Mouse (Mus musculus) midbrain, embryonic 14.5 days (tissue): ENCODE measurements around the gene Ube2d1. TPM values are rescaled to one million over a fixed set of nuclear protein-coding genes. Genes with fewer than 3 reads are reported as not detected.
A peak's percentile ranks its signal among the peaks of the same experiment; 100 is the strongest.

ENCODE experiments used
- ATAC-seq: fragments of 200-750 bp; cut with Nextera tagmentation; 2 replicates; pipeline ENCODE4 v1.8.0; 2017; ENCODE audit warnings: moderate number of reproducible peaks, moderate library complexity; ENCODE audit not compliant: low FRiP score, low TSS enrichment
- DNase-seq: peaks from one replicate; pipeline ENCODE4 v3.0.0-alpha.2; 2015
- H3K27ac ChIP-seq: fragments of 300-500 bp; sonication (generic); replicated peaks from 2 replicates; pipeline ENCODE4 v1.5.1; 2014; ENCODE audit warnings: mild to moderate bottlenecking, low read depth, low read length, moderate library complexity
- H3K27me3 ChIP-seq: fragments of 300-500 bp; sonication (generic); 2 replicates; pipeline ENCODE4 v1.6.1; 2014; ENCODE audit warnings: low read length, control low read depth, mixed read lengths; ENCODE audit not compliant: control insufficient read depth, insufficient read depth
- H3K36me3 ChIP-seq: fragments of 300-500 bp; sonication (generic); 2 replicates; pipeline ENCODE4 v1.6.1; 2014; ENCODE audit warnings: low read length, control low read depth; ENCODE audit not compliant: control insufficient read depth, insufficient read depth
- H3K4me1 ChIP-seq: fragments of 300-500 bp; sonication (generic); 2 replicates; pipeline ENCODE4 v1.6.1; 2014; ENCODE audit warnings: mild to moderate bottlenecking, antibody characterized with exemption, low read length, control low read depth; ENCODE audit not compliant: control insufficient read depth, insufficient read depth
- H3K4me2 ChIP-seq: fragments of 300-500 bp; sonication (generic); 2 replicates; pipeline ENCODE4 v1.6.1; 2014; ENCODE audit warnings: mild to moderate bottlenecking, low read length, moderate library complexity
- H3K4me3 ChIP-seq: fragments of 300-500 bp; sonication (generic); replicated peaks from 2 replicates; pipeline ENCODE4 v1.5.1; 2014; ENCODE audit warnings: low read depth, low read length
- H3K9ac ChIP-seq: fragments of 300-500 bp; sonication (generic); replicated peaks from 2 replicates; pipeline ENCODE4 v1.6.1; 2014; ENCODE audit warnings: mild to moderate bottlenecking, low read length, moderate library complexity
- H3K9me3 ChIP-seq: fragments of 300-500 bp; sonication (generic); 2 replicates; pipeline ENCODE4 v1.6.1; 2016; ENCODE audit warnings: low read length, control low read depth, mixed read lengths; ENCODE audit not compliant: control insufficient read depth
- WGBS: fragments of 180-500 bp; shearing (Covaris S2); extraction: QIAGEN DNeasy Blood & Tissue Kit; methylation state at CpG from one replicate; pipeline ENCODE4 v1.1.7; 2014; 5-methylcytosine and 5-hydroxymethylcytosine counted together
- polyA plus RNA-seq: library from polyadenylated mRNA; unstranded; fragments of >200 nt; fragmentation: Nextera tagmentation; extraction: Ambion mirVana; gene quantifications from 2 replicates; pipeline ENCODE4 v1.2.1, GENCODE M21; 2014

Gene Ube2d1
- polyA plus RNA-seq, 1 experiment from 2014 or later: 246 TPM

- H3K36me3 ChIP-seq: peaks cover 45% of the 10 kb centered on the region
- no peaks in the 10 kb centered on the region for H3K27me3 ChIP-seq
- H3K4me2 ChIP-seq: no peak overlapping the region
- no peak overlapping the region for H3K9ac ChIP-seq
- over 99% methylated on average over 8 of the region's 8 CpGs for WGBS
- H3K9me3 ChIP-seq: no peaks in the 10 kb centered on the region
- no peak overlapping the region for H3K27ac ChIP-seq
- no peak overlapping the region for H3K4me3 ChIP-seq
- no peak for ATAC-seq
- DNase-seq: no peak
- peaks cover 5% of the 10 kb centered on the region for H3K4me1 ChIP-seq
Observed at GRCm38 (mm10) chr10:71234071-71234470, 51.0 kb downstream of the Ube2d1 start.

- Histone ChIP-seq H3K9ac (no peak overlapping the region), H3K4me2 (no peak overlapping the region), H3K27ac (no peak overlapping the region), H3K4me3 (no peak overlapping the region), H3K9me3 (no peaks in the 10 kb centered on the region), H3K36me3 (peaks cover 35% of the 10 kb centered on the region), H3K4me1 (no peaks in the 10 kb centered on the region), H3K27me3 (no peaks in the 10 kb centered on the region)
- DNase-seq (peak; percentile 92), ATAC-seq (no peak)
- 47% methylated on average over 7 of the region's 7 CpGs for WGBS
Observed at GRCm38 (mm10) chr10:71225894-71226293, 59.2 kb downstream of the Ube2d1 start.

GRCm38 (mm10) chr10:71223101-71223500, 62.0 kb downstream of the Ube2d1 start:
- H3K4me3 ChIP-seq: no peak overlapping the region
- DNase-seq: peak; percentile 35
- H3K9ac ChIP-seq: no peak overlapping the region
- 0 out of 2 replicates have a peak, but pooled peaks have one; percentile 18 for ATAC-seq
- peaks cover 16% of the 10 kb centered on the region for H3K36me3 ChIP-seq
- H3K9me3 ChIP-seq: no peaks in the 10 kb centered on the region
- no peak overlapping the region for H3K4me2 ChIP-seq
- H3K4me1 ChIP-seq: no peaks in the 10 kb centered on the region
- H3K27ac ChIP-seq: no peak overlapping the region
- H3K27me3 ChIP-seq: no peaks in the 10 kb centered on the region
- 31% methylated on average over 5 of the region's 5 CpGs for WGBS

GRCm38 (mm10) chr10:71222639-71223038, 62.4 kb downstream of the Ube2d1 start:
- no peak overlapping the region for H3K27ac ChIP-seq
- ATAC-seq: no peak

GRCm38 (mm10) chr10:71218228-71218892, 66.7 kb downstream of the Ube2d1 start:
- no peak overlapping the region for H3K4me3 ChIP-seq
- H3K9me3 ChIP-seq: no peaks in the 10 kb centered on the region
- no peaks in the 10 kb centered on the region for H3K4me1 ChIP-seq
- peak overlapping the region; percentile 37; the same call in 1 of the 2 replicates for H3K4me2 ChIP-seq
- H3K27me3 ChIP-seq: no peaks in the 10 kb centered on the region
- DNase-seq (peak; percentile 92), ATAC-seq (peak; percentile 75; the same call in 1 of the 2 replicates)
- H3K9ac ChIP-seq: no peak overlapping the region
- 18% methylated on average over 8 of the region's 8 CpGs for WGBS
- H3K36me3 ChIP-seq: no peaks in the 10 kb centered on the region
- H3K27ac ChIP-seq: no peak overlapping the region

More at GRCm38 (mm10) chr10:71222639-71223038, 62.4 kb downstream of the Ube2d1 start:
- Histone ChIP-seq H3K4me2 (no peak overlapping the region), H3K27me3 (no peaks in the 10 kb centered on the region), H3K9ac (no peak overlapping the region), H3K9me3 (no peaks in the 10 kb centered on the region), H3K36me3 (peaks cover 13% of the 10 kb centered on the region), H3K4me3 (no peak overlapping the region), H3K4me1 (no peaks in the 10 kb centered on the region)
- WGBS: 49% methylated on average over 2 of the region's 2 CpGs
- no peak for DNase-seq

GRCm38 (mm10) chr10:71215996-71216395, 69.1 kb downstream of the Ube2d1 start:
- DNase-seq: no peak
- Histone ChIP-seq H3K9ac (no peak overlapping the region), H3K27ac (no peak overlapping the region), H3K4me1 (no peaks in the 10 kb centered on the region), H3K36me3 (no peaks in the 10 kb centered on the region), H3K27me3 (no peaks in the 10 kb centered on the region), H3K4me3 (no peak overlapping the region), H3K4me2 (no peak overlapping the region), H3K9me3 (no peaks in the 10 kb centered on the region)
- no peak for ATAC-seq
- WGBS: 85% methylated on average over 9 of the region's 9 CpGs

Other genes with a start within 250 kb of the Ube2d1 start
- gene Bicc1, start 125.6 kb downstream of the Ube2d1 start, polyA plus RNA-seq: 1.7 and 6.2 TPM in 2 replicates
- 38.5 and 50.1 TPM in 2 replicates for gene Tfam, start 47.0 kb downstream of the Ube2d1 start, polyA plus RNA-seq
- gene Cisd1, start 59.7 kb upstream of the Ube2d1 start, polyA plus RNA-seq: 281 and 329 TPM in 2 replicates
- gene Ipmk, start 62.5 kb upstream of the Ube2d1 start, polyA plus RNA-seq: 21.1 and 22.0 TPM in 2 replicates